Mouse (Mus musculus): Measurements from ENCODE around the gene Fam160a2.

Fam160a2 gene

GRCm38 (mm10) chr7:105399935-105400624 is at the start of gene Fam160a2:
Gene Fam160a2, minus strand, starts transcription at chr7:105400054.
- peak; percentile 97 for DNase-seq (ENCODE audit: low spot score)

- DNase-seq (ENCODE audit: low spot score), result no peak
Observed at GRCm38 (mm10) chr7:105445076-105445475, 45.2 kb upstream of the Fam160a2 start.

- no peak for DNase-seq (ENCODE audit: low spot score)
Observed at GRCm38 (mm10) chr7:105441426-105441825, 41.6 kb upstream of the Fam160a2 start.

GRCm38 (mm10) chr7:105437979-105438772 is 38.3 kb upstream of the Fam160a2 start:
- no peak for DNase-seq (ENCODE audit: low spot score)

GRCm38 (mm10) chr7:105434798-105435197 is 34.9 kb upstream of the Fam160a2 start:
- no peak for DNase-seq (ENCODE audit: low spot score)

- no peak for DNase-seq (ENCODE audit: low spot score)
Observed at GRCm38 (mm10) chr7:105433859-105434258, 34.0 kb upstream of the Fam160a2 start.

- no peak for DNase-seq (ENCODE audit: low spot score)
Observed at GRCm38 (mm10) chr7:105432058-105432457, 32.2 kb upstream of the Fam160a2 start.

GRCm38 (mm10) chr7:105426051-105426450 is 26.2 kb upstream of the Fam160a2 start:
- no peak for DNase-seq (ENCODE audit: low spot score)

GRCm38 (mm10) chr7:105425424-105426043 is 25.7 kb upstream of the Fam160a2 start, which contains the start of gene Cckbr:
Gene Cckbr, plus strand, starts transcription at chr7:105425731.
- DNase-seq (ENCODE audit: low spot score), result no peak

GRCm38 (mm10) chr7:105424368-105424767 is 24.5 kb upstream of the Fam160a2 start:
- no peak for DNase-seq (ENCODE audit: low spot score)

GRCm38 (mm10) chr7:105420903-105421302 is 21.0 kb upstream of the Fam160a2 start:
- no peak for DNase-seq (ENCODE audit: low spot score)

- no peak for DNase-seq (ENCODE audit: low spot score)
Observed at GRCm38 (mm10) chr7:105418106-105418505, 18.3 kb upstream of the Fam160a2 start.

- DNase-seq (ENCODE audit: low spot score), result no peak
Observed at GRCm38 (mm10) chr7:105416529-105416928, 16.7 kb upstream of the Fam160a2 start.

- no peak for DNase-seq (ENCODE audit: low spot score)
Observed at GRCm38 (mm10) chr7:105414385-105414784, 14.5 kb upstream of the Fam160a2 start.

GRCm38 (mm10) chr7:105411874-105412632 is 12.2 kb upstream of the Fam160a2 start:
- peak; percentile 46 for DNase-seq (ENCODE audit: low spot score)

- no peak for DNase-seq (ENCODE audit: low spot score)
Observed at GRCm38 (mm10) chr7:105406322-105406721, 6.5 kb upstream of the Fam160a2 start.

- DNase-seq (ENCODE audit: low spot score), result no peak
Observed at GRCm38 (mm10) chr7:105404268-105404667, 4.4 kb upstream of the Fam160a2 start, which contains the start of gene Cnga4. Gene Cnga4, plus strand, starts transcription at chr7:105404568.

GRCm38 (mm10) chr7:105399058-105399934 is 558 bp downstream of the Fam160a2 start:
- peak; percentile 5 for DNase-seq (ENCODE audit: low spot score)

GRCm38 (mm10) chr7:105396126-105396525 is 3.7 kb downstream of the Fam160a2 start:
- no peak for DNase-seq (ENCODE audit: low spot score)

- DNase-seq (ENCODE audit: low spot score), result peak; percentile 31
Observed at GRCm38 (mm10) chr7:105395131-105395820, 4.6 kb downstream of the Fam160a2 start.
